Comparison of ENCODE assay signal across 17 mouse cellular contexts in genomic region chr3:129997324-129997723, GRCm38 (mm10).
"Had no signal": no experiment of that assay in that cellular context is flagged by ENCODE, and none has a peak within 500 bp of the region (broad histone marks: within the 10 kb centered on the region; RNA-seq: fewer than 3 reads in every experiment).

No protein-coding gene starts in this region.

- H3K27ac ChIP-seq: lung, embryonic 15.5 days; macrophage; midbrain, embryonic 13.5 days; midbrain, embryonic 15.5 days; neural tube, embryonic 13.5 days; neural tube, embryonic 15.5 days had no signal

- ATAC-seq: liver, postnatal 0 days; lung, postnatal 0 days; midbrain, embryonic 13.5 days; midbrain, embryonic 15.5 days had no signal

- DNase-seq: liver, postnatal 0 days; lung, adult 2 months; lung, postnatal 14 days; lung, postnatal 36 days; right cerebral cortex, postnatal 14 days; spleen, adult 18-20 months; thymus, adult 18-20 months; thymus, postnatal 14 days; thymus, postnatal 36 days had no signal

- H3K4me3 ChIP-seq: lung, embryonic 15.5 days; megakaryocyte, embryonic 14.5 days; midbrain, embryonic 13.5 days; midbrain, embryonic 15.5 days; neural tube, embryonic 13.5 days; neural tube, embryonic 15.5 days had no signal

- H3K4me1 ChIP-seq: lung, embryonic 15.5 days; midbrain, embryonic 13.5 days; midbrain, embryonic 15.5 days; neural tube, embryonic 13.5 days; neural tube, embryonic 15.5 days had no signal

- H3K27me3 ChIP-seq: lung, embryonic 15.5 days; megakaryocyte, embryonic 14.5 days; midbrain, embryonic 13.5 days; midbrain, embryonic 15.5 days; neural tube, embryonic 13.5 days; neural tube, embryonic 15.5 days had no signal
